Mouse (Mus musculus) gastrocnemius, postnatal 36 days (tissue): Measurements from ENCODE around the gene Tgfb1. TPM values are rescaled to one million over a fixed set of nuclear protein-coding genes. Genes with fewer than 3 reads are reported as not detected.
A peak's percentile ranks its signal among the peaks of the same experiment; 100 is the strongest.
"Not testable (repeated sequence)": the region's sequence is repeated elsewhere in the genome, so short reads cannot be mapped to it uniquely, and the experiment has no call there.

Experiments used
- DNase-seq, 2 experiments: peaks; one replicate each; pipeline ENCODE4 v3.0.0; 2022
- intact Hi-C: fragments of 180-260 bp; cut with DNase I; formaldehyde crosslinking; loops from one replicate; pipeline ENCODE4 v1.15.1; 2025
- total RNA-seq, 2 experiments: library from RNA; stranded (reverse); gene quantifications; 2 replicates each; pipeline ENCODE4 v1.2.3; 2021

Gene Tgfb1
- total RNA-seq, 2 experiments from 2014 or later: 6.0 to 6.2 TPM

GRCm38 (mm10) chr7:25703793-25704494 is 17.1 kb downstream of the Tgfb1 start:
- intact Hi-C loops: no loop called here
- peak in 1 of 2 experiments; percentile 13 for DNase-seq

DNA sequence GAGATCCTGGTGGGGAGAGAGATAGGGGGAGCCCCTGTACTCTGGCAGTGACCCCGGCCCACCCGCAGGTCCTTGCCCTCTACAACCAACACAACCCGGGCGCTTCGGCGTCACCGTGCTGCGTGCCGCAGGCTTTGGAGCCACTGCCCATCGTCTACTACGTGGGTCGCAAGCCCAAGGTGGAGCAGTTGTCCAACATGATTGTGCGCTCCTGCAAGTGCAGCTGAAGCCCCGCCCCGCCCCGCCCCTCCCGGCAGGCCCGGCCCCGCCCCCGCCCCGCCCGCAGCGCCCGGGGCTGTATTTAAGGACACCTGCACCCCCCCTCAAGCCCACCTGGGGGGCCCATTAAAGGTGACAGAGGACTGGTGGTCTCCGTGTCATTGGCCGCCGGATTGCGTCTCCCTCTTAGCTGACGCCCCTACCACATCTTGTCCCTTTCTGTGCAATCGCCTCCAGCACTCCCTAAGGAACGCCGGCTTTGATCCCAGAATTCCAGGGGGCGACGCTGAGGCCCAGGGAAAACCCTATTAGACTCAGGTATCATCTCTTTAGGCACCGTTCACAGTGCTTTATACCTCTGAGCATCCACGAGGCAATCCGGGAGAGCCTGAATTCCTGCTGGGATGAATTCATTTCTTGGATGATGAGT is 18.0 kb downstream of the Tgfb1 start:
- DNase-seq: peak in 1 of 2 experiments; percentile 13
- intact Hi-C loops: no loop called here

- intact Hi-C loops: no loop called here
- peak in 1 of 2 experiments; percentile 22 for DNase-seq
Measured at GRCm38 (mm10) chr7:25705801-25706251, 19.0 kb downstream of the Tgfb1 start.

DNA sequence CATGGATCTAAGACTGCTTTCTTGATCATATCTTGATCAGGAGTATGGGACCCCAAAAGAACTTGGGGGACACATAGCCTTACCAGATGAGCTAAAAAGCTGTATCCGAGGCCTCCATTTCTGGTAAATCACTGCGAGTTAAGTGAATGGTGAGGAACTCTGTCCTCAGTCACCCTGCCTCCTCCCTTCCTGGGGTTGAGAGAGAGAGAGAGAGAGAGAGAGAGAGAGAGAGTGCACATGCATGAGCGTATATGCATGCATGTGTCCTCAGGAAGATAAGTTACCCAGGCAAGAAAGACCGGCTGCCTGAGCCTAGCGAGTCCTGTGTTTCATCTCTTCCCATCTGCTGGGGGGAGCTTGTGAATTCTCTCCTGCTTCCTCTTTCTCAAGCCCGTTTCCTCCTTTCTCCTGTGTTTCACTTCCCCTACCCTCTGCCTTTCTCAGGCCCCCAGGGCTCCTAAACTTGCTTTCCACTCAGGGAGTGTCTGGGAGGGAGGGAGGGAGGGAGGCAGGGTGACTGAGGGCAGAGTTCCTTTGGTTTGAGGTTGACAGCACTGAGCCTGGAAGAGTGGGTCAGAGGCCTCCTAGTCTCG is 19.9 kb downstream of the Tgfb1 start:
- DNase-seq: no peak
- intact Hi-C loops: no loop called here

DNA sequence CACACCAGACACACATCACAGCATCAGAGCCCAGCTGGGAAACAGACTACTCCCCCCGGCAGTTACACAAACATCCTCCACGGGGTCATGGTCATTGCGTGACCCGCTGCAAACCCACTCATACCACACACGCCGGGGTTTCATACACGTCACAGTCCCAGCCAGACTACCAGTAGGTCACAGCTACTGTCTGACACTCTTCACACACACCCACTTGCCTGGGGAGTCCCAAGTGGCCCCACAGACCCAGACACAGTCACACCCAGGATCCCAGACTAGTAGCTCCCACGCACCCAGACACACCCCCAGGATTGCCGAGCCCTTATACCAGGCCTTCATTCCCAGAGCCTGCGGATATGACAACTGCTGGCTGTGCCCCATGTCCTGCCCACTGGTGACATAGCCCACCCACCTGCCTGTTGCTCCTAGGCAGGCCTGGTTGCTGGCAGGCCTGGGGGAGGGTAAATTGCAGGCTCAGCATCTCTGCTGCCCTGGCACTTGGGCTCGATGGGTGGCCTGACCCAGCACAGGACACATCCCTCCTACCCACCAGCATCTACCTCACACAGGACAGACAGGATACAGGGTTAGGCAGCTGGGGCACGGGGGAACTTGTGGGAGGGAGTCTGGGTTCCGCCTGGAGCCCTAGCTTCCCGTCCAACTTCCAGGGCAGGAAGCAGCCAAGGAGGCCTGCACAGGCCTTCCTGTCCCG is 20.9 kb downstream of the Tgfb1 start:
- intact Hi-C loops: no loop called here

DNA sequence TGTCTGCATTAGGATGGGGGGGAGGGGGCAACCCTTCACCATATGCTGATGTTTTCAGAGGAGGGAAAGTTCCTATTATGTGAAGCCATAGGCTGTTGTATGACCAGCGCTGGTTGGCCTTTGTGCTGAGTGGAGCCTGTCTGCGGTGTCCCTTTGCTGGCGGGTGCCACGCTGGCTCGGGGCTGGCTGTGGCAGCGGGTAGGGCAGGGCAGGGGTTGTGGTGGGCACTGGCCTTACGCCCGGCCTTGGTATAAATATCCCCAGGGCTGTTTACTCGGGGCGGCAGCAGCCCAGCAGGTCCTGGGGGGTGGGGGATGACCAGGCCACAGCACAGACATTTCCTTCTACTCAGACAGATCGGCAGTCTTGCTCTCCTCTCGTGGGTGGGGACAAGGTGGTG is 23.2 kb downstream of the Tgfb1 start:
- intact Hi-C loops: no loop called here
- DNase-seq: no peak

More for the DNA sequence above, 20.9 kb downstream of the Tgfb1 start:
- peak; percentile 35 to 39 for DNase-seq

- DNase-seq: peak in 1 of 2 experiments; percentile 21
- intact Hi-C loops: no loop called here
Measured at GRCm38 (mm10) chr7:25710519-25711130, 23.8 kb downstream of the Tgfb1 start.

- DNase-seq: peak in 1 of 2 experiments; percentile 14
- intact Hi-C loops: no loop called here
Measured at GRCm38 (mm10) chr7:25711165-25711564, 24.4 kb downstream of the Tgfb1 start.

GRCm38 (mm10) chr7:25711731-25712197 is 25.0 kb downstream of the Tgfb1 start:
- intact Hi-C loops: no loop called here
- DNase-seq: peak; percentile 51 to 58

- intact Hi-C loops: no loop called here
- DNase-seq: no peak
Measured at GRCm38 (mm10) chr7:25712801-25713200, 26.0 kb downstream of the Tgfb1 start.

DNA sequence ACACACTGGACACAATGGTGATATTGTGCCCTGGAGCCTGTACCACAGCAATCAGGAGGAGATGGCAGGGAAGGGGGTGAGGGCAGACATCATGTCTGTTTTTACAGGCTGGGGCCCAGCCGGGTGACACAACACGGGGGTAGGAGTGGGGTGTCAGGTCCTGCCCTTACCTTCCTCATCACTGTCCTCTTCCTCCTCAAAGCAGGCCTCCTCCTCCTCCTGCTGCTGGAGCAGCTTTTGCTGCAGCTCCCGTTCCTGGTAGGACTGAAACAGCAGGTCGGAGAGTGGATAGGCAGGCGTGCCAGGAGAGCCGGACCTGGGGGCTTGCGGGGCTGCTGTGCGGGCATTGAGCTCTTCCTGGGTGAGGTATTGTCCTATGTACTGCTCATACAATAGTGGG is 27.8 kb downstream of the Tgfb1 start:
- intact Hi-C loops: no loop called here
- DNase-seq: no peak

DNA sequence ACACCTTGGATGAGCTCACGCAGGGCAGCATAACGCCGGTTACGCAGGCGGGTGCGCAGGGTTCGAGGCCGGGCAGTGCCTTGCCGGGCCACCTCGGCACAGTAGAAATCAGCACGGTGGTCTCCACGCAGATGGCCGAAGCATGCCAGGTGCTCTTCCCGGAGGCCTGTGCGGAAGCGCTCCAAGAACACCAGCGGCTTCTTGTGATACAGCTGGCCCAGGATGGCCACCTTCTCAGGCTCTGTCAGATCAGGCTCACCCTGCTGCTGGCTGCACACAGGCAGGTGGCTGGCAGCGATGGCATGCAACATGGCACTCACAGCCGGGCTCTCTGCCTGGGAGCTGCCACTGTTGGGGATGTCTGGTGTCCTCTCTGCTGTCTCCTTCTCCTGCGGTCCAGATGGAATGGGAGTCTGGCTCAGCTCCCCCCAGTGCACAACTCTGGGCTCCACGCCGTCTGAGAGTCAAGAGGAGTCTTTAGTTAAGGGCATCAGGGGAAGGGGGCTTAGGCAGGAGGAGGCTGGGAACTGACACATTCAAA is 29.0 kb downstream of the Tgfb1 start:
- intact Hi-C loops: no loop called here
- DNase-seq: no peak

DNA sequence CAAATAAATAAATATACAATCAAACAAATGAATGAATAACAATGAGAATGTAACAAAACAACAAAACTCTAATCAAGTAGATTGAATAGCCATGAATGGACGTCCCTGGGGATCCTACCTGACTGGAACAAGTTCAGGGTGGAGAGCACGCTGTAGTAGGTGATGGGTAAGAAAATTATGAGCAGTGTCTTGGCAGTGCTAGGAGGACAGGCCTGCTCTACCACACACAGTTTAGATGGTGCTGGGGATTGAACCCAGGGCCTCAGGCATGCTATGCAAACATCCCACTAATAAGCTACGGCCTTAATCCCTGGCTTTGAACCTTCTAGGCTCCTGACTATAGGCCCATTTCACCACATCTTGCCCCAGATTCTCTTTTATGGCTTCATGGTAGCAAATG is 30.7 kb downstream of the Tgfb1 start:
- intact Hi-C loops: no loop called here

DNA sequence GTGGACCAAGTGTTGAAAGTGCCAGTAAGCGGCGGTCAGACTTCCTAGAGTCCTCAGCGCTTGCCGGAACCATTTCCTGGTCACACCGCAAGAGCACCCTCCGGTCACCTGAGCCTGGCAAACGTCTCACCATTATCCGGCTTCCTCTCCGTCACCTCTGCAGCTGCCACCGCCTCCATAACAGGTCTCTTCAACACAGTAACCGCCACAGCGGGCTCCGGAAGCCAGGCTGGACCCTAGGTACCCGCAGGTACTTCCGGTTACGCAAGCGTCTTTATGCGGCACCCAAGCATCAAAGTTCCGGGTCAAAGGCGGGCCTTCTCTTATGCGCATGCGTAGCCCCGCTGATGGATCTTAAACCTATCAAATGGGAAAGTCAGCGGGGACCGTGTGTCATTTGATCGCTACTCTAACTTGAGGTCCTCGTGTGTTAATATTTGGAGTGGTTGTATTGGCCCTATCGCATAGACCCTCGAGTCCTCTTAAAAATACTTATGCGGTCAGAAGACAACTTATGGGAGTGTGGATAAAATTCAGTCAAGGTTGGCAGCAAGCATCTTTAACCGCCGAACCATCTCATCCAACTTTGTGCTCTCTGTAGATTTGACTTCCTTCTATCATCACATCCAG is 32.1 kb downstream of the Tgfb1 start, which contains the start of gene Ccdc97:
TSS of gene Ccdc97 (minus strand) at position 301 of the 630 bp plus-strand sequence.
- peak; percentile 90 to 91 for DNase-seq
- intact Hi-C loops: no loop called here

More for the DNA sequence above, 30.7 kb downstream of the Tgfb1 start:
- DNase-seq: no peak

DNA sequence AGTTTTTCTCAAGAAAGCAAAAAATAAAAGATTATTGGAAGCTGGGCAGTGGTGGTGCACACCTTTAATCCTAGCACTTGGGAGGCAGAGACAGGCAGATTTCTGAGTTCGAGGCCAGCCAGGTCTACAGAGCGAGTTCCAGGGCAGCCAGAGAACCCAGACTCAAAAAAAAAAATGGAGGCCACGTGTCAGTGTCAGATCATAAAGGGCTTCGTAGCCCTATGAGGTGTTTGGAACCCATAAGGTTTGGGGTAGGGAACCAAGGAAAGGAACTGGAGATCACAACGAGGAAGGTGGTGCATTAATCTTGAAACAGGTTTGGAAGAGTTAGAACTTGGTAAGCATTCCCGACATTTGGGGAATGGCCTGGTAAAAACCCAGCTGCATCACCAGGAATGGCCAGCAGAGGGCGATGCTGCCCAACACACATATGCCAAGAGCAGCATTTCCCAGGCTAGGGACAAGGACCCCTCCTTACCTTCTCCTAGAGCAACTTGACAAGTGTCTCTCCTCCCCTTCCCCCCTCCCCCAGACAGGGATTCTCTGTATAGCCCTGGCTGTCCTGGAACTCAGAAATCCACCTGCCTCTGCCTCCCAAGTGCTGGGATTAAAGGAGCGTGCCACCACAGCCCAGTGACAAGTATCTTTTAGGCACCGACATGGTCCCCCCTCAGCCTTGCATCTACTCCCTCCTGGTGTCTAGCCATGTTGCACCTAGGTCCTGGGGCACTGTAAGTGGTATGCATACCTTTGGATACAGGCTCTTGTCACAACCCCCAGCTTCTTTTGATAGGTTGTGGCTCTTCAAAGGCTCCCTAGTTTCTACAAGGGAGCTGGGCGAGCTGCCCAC is 33.2 kb downstream of the Tgfb1 start:
- intact Hi-C loops: no loop called here
- peak; percentile 66 to 82 for DNase-seq

DNA sequence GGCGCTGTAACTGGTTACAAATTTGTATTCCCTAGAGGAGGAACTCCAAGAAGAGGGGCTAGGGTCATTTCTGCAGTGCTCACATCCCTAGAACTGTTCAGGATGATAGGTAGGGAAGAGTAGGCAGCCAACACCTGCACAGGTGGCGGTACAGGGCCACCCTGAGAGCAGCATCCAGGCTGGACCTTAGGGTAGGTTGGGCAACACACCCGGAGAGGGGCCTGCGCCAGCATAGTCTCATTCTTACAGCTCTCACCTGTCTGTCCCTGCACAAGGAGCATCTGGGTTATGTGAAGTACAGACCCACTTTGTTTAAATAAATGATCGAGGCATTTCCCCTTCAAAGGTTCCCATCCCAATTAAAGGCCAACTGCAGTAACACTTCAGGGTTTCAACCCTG is 34.0 kb downstream of the Tgfb1 start:
- no peak for DNase-seq
- intact Hi-C loops: no loop called here

DNA sequence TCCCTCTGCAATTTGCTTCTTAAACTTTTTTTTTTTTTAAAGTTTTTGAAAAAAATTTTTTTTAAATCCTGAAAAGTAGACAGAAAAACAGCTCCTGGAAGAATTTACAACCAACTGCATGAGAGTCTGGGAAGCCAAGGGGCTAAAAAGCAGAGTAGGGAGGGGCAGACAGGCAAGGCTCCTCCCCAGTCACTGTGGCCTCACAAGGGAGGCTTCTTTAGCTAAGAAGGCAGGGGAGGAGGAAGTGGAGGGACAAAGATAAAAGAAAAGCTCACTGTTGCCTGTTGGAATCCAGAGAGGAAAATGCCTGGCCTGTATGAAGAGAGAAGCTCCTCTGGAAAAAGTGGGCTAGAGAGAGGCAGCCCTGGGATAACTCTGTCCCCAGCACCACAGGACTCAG is 35.0 kb downstream of the Tgfb1 start:
- intact Hi-C loops, DNase-seq: not testable (repeated sequence)

GRCm38 (mm10) chr7:25725886-25726285 is 39.1 kb downstream of the Tgfb1 start:
- intact Hi-C loops: no loop called here
- DNase-seq: no peak

DNA sequence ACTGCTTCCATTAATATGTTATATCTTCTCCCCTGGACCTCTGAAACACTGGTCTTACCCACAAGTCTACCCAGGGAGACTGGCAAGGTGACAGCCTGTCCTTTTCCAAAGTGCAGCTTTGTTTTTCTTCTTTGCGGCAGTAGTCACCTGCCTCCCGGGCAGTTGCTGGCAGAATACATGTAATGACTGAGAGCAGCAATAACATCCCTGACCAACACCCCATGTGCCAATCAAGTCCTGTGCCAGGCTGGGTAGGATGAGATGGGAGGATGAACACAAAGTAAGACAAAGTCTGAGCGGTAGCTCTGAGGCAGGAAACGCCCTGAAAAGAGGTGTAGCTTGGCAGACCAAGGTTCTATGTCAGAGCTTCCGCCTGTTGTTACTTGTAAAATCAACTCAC is 41.0 kb downstream of the Tgfb1 start:
- intact Hi-C loops: no loop called here
- no peak for DNase-seq
